Mouse (Mus musculus): ENCODE results near the gene Wdr25.

GRCm38 (mm10) chr12:108892989-108893714 lies at the start of gene Wdr25:
- TF ChIP-seq CTCF (IDR thresholded peaks at IDR 0.05; ENCODE audit: low read depth, low read length) (no peak), POLR2A (IDR thresholded peaks at IDR 0.05; ENCODE audit: borderline replicate concordance, low read depth, low read length) (no peak)

Measured in bone marrow macrophage, adult 2 months (primary cell).